Mouse (Mus musculus): ENCODE data around the gene Map1s. TPM values are rescaled to one million over a fixed set of nuclear protein-coding genes. Genes with fewer than 3 reads are reported as not detected.

The Map1s gene
- total RNA-seq, 2 experiments from 2014 or later = 34.3 to 39.5 TPM

DNA sequence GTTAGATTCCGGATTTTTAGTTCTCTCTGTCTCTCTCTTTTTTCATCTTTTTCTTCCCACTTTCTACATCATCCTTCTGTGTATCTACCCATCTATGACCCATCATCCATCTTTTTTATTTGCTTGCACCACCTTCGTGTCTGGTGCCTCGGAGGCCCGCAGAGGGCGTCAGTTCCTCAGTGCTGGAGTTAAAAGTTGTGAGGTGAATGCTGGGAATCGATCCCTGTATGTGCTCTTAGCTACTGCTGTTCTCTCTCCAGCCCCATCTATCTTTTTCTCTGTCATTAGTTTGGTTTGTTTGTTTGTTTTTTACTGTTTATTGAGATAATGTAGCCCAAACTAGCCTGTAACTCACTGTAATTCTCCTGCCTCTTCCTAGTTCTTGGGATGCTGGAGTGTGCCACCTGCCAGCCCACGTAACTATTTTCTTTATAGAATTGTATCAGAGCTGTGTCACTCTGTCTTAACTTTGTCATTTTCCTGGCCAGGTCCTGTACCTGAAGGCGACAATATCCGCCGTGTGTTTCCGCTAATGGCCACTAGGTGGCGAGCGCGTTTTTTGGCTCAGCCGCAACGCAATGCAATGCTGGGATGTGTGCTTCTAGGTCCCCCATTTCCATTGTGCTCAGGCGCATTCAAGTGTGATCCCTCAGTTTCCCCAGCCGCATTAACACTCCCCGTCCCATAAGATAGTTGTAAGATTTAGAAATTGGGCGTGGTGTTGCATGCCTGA is 7.9 kb upstream of the Map1s start:
- peak; percentile 85 to 87 for DNase-seq (ENCODE audit: low spot score in 2 of 2)

DNA sequence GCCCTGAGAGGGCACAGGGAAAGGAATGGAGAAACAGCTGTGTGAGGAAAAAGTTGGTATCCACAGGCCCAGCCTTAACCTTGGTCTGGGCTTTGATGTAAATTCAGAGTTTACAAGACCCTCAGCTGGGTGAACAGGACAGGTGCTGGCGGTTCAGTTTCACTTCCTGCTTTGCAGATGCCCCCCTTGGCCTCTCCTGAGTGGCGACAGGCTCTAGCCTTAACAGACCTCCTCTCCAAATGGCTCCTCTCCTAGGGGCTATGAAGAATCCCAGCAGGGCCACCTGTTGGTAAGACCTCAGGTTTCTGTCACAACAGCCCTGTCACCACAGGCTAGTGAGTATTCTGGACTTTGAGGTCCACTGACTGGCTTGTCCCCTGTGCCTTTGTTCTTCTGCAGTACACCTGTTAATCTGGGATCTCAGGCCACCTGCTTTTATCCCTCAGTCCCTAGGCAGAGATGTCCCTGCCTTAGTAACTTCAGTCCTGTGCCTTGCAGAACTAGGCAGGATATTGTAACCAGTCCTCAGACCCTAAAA is 7.0 kb upstream of the Map1s start:
- DNase-seq (ENCODE audit: low spot score in 2 of 2) = no peak

DNA sequence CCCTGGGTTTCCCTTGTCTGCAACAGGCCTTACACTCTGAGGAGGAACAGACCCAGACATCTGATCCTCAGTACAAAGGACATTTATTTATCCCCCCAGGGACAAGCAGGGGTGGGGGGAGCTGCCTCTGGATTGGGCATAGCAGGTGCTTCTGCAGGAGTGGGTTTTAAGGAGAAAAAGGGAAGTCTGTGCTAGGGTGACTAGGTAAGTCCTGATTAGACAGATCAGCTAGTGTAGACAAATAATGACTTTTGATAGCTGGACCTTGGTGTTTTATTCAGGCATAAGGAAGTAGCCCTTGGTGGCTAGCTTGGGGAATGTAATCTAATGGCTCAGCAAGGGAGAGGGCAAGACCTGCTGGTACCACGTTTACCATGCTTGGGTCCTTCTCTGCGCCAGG is 6.5 kb upstream of the Map1s start:
- DNase-seq (ENCODE audit: low spot score in 2 of 2) = no peak

DNA sequence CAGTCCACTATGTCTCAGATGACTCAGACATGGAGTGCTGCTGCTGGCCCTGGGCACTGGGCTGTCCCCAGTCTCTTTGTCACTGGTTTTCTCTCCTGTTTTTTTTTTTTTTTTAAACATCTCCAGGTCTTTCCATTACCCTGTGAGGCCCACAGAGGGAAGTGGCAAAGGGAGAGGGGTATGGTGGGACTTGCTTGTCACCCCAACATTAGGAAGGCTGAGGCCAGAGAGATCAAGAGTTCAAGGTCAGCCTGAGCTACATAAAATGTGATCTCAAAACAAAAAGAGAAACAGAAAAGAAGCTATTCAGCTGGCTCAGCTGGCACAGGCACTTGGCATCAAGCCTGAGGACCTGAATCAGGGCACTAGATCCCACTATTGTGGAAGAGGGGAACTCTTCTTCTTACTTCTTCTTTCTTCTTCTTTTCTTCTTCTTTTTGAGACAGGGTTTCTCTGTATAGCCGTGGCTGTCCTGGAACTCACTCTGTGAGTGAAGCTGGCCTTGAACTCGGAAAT is 4.8 kb upstream of the Map1s start:
- no peak for DNase-seq (ENCODE audit: low spot score in 2 of 2)

DNA sequence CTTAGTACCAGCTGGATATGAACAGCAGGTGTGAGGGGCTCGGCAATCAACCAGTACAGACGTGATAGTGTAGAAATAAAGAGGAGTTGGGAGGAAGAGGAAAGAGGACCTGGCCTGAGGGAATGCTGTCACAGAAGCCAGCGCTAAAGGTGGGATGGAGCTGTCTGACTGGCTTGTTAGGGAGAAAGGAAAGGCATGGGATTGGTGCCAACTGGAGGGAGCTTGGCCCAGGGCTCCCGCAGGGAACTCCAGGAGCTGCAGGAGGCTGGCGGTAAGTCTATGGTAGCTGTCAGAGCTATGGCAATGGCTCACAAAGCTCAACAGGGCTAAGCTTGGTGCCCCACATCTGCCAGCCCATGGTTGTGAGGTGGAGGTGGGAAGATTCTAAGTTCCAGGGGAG is 3.5 kb upstream of the Map1s start:
- DNase-seq (ENCODE audit: low spot score in 2 of 2) = no peak

DNA sequence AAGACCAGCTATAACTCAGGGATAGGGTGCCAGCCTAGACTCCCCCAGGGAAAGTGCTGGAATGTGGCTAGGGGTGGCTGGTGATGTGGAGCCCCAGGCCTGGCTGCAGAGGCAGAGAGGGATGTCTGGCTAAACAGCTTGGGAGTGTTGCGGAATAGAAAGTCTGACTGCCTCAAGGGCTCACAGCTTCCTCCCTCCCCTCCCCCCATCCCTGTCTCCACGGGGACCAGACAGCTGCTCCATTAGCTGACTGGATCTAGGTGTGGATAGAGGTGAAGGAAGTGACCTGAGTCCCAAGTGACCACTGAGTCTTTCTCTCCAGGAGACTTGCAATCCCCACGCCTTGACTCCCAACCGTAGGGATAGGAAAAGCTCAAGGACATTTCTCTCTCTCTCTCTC is 2.6 kb upstream of the Map1s start:
- DNase-seq (ENCODE audit: low spot score in 2 of 2) = no peak

DNA sequence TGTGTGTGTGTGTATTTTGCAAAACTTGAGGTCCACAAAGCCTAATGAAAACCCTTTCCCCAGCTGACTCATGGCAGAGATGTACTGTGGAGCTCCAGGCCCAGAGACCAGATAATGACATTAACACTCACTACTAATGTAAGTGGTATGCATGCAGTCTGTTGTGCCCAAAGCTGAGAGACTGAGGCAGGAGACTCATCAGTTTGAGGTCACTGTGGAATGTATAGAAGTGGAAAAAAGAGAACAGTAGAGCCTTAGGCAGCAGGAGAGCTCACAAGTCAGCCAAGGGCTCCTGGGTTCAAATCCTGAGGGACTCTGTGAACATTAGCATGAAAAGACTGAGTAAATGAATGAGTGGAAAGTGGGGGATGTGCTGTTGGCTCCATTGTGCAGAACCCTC is 2.1 kb upstream of the Map1s start:
- no peak for DNase-seq (ENCODE audit: low spot score in 2 of 2)

- no peak for DNase-seq (ENCODE audit: low spot score in 2 of 2)
Measured at GRCm38 (mm10) chr8:70904532-70904931, 1.2 kb upstream of the Map1s start.

GRCm38 (mm10) chr8:70905463-70905830 is 285 bp upstream of the Map1s start:
- DNase-seq (ENCODE audit: low spot score in 2 of 2) = no peak

- DNase-seq (ENCODE audit: low spot score in 2 of 2) = no peak
Measured at GRCm38 (mm10) chr8:70907518-70907917, 1.8 kb downstream of the Map1s start.

DNA sequence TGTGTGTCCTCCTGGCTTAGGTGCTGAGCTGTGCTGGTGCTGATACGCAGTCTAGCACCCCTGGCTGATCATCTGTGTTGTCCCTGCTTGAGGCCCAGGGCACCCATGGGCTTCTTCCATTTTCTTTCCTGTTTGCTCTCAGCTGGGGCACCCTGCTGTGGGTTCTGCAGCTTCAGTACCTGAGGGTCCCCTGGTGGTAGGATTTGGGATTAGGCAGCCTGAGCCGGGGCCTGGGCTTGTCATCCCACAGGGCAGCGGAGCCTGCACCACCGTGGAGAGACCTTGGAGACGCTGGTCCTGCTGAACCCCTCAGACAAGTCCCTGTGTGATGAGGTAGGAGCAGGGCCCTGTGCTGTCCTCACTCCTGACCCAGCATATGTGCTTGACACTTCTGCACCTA is 5.9 kb downstream of the Map1s start:
- DNase-seq (ENCODE audit: low spot score in 2 of 2) = no peak

- DNase-seq (ENCODE audit: low spot score in 2 of 2) = no peak
Measured at GRCm38 (mm10) chr8:70912955-70913354, 7.2 kb downstream of the Map1s start.

GRCm38 (mm10) chr8:70913523-70913922 is 7.8 kb downstream of the Map1s start:
- no peak for DNase-seq (ENCODE audit: low spot score in 2 of 2)

DNA sequence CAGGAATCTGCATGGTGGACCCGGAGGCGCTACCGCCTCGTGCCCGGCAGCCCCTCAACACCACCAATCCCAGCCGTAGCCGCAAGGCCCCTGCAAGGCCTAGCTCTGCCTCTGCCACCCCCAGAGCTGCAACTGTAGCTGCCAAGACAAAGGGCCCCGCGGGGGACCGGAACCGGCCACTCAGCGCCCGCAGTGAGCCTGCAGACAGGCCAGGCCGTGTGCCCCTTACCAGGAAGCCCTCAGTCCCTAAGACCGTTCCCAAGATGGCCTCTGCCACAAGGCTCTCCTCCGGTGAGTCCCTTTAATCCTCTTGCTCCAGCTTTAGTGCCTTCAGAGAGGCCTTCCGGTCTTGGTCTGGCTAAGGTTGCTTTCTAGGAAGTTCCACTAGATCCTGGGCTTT is 9.0 kb downstream of the Map1s start:
- DNase-seq (ENCODE audit: low spot score in 2 of 2) = no peak

- peak in 1 of 2 experiments; percentile 12 for DNase-seq (ENCODE audit: low spot score in 2 of 2)
Measured at GRCm38 (mm10) chr8:70920049-70920922, 14.6 kb downstream of the Map1s start.

DNA sequence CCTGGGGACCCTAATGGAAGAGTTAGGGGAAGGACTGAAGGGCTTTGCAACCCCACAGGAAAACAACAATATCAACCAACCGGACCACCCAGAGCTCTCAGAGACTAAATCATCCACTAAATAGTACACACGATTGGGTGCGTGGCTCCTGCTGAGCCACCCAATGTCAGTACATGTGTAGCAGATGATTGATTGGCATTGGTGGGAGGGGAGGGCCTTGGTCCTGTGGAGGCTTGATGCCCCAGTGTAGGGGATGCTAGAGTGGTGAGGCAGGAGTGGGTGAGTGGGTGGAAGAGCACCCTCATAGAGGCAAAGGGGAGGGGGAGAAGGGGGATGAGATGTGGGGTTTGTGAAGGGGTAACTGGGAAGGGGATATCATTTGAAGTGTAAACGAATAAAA is 18.4 kb downstream of the Map1s start:
- no peak for DNase-seq (ENCODE audit: low spot score in 2 of 2)

- DNase-seq (ENCODE audit: low spot score in 2 of 2) = no peak
Measured at GRCm38 (mm10) chr8:70925754-70926153, 20.0 kb downstream of the Map1s start.

- DNase-seq (ENCODE audit: low spot score in 2 of 2) = no peak
Measured at GRCm38 (mm10) chr8:70926396-70926795, 20.7 kb downstream of the Map1s start.

GRCm38 (mm10) chr8:70928096-70928495 is 22.4 kb downstream of the Map1s start:
- DNase-seq (ENCODE audit: low spot score in 2 of 2) = no peak

DNA sequence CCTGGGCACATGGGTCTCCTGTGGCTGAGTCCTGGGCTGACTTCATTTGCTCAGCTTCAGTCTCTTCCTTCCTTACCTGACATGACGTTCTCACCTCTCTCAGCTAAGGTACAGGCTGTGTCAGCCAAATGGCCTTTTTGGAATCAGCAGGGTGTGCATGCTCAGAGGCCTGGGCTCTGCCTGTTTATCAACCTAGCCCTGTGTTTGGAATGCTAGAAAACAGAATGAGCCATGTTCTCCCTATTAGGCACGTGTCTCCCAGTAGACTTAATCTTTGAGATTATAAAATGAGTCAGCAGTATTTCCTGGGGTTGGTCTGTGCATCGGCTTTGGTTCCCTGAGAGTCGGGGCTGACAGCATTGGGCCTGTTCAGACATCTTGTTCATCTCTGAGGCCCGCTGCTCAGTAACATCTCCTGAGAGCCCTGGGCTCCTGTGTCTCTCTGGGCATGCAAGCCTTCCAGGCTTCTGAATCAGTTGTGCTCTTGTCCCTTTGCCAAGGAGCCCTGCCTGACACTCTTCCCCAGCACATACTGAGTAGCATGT is 23.1 kb downstream of the Map1s start:
- DNase-seq (ENCODE audit: low spot score in 2 of 2) = no peak

DNA sequence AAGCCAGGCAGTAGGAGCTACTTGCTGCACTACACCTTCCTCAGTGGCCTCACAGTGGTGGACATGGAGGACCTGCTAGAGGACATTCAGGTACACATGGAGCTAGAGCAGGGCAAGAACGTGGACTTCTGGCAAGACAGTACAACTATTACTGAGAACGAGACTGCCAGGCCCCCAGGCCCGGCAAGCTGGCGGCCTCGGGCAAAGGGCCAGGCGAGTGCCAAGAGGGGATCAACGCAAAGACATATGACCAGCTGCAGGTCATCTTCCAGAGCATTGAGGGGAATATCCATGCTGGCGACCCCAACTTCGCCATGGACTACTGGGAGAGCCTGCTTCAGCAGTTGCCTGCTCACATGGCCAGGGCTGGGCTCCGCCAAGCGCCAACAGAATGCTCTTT is 26.0 kb downstream of the Map1s start:
- no peak for DNase-seq (ENCODE audit: low spot score in 2 of 2)

DNA sequence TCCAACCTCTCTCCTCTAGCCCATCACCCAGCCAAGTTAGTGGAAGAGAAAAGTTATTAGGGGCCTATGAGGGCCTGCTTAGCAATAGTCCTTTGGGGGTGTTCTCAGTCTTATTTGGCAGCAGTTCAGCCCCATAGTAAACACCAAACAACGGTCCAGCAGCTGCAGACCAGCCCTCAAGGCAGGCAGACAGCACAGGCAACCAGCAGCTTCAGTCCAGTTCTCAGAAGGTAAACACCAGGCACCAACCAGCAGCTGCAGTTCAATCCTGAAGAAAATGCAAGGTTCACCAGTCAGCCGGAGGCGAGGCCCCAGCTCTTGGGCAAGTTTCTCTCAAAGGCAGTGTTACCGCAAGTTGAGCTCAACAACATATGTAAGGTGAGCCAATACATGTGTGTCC is 27.3 kb downstream of the Map1s start:
- no peak for DNase-seq (ENCODE audit: low spot score in 2 of 2)

Data from adrenal gland, adult 18-20 months (tissue).